Mouse (Mus musculus): ENCODE measurements around the gene Polr1c.

Gene Polr1c

GRCm38 (mm10) chr17:46265918-46266618 lies 18.2 kb upstream of the Polr1c start:
- peak; percentile 47 to 73 for DNase-seq

- DNase-seq: no peak
Observed at GRCm38 (mm10) chr17:46265502-46265901, 17.6 kb upstream of the Polr1c start.

- DNase-seq: no peak
Observed at GRCm38 (mm10) chr17:46262201-46262694, 14.4 kb upstream of the Polr1c start.

GRCm38 (mm10) chr17:46259675-46260074 lies 11.8 kb upstream of the Polr1c start:
- DNase-seq: no peak

DNA sequence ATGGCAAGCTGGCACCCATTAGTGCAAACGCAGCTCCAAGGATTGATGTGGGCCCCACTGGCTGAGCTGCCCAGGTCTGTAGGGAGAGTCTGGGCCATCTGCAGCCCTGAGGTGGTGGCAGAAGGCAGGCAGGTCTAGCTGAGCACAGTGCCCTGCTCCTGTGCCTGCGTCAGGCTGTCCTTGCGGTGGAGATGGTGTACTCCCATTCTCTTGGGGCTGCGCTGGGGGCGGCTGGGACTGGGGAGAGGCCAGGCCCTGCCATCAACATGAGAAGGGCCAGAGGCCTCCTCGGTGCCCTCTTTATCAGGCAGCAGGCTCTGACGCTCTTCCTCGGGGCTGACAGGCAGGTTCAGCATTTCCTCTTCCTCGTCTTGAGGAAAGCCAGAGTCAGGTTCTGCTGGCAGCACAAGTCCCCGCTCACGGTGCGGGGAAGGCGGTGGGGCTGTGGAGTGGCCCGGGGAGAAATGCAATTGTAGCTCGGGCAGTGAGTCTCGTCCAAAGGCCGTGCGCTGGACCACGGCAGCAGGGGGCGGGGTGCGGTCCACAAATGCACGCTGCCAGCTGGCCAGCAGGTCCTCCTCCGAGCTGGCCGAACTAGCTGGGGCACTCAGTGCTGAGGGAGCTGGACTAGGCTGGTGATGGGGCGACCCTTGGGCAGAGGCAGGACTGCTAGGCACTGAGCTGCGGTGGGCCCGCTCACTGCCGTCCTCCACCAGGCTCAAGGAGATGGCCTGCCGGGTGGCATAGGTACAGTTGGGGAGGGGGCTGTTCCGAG lies 10.6 kb upstream of the Polr1c start:
- DNase-seq: no peak

GRCm38 (mm10) chr17:46255147-46255546 lies 7.3 kb upstream of the Polr1c start:
- DNase-seq: no peak

- DNase-seq: peak in 1 of 2 experiments; percentile 33
Observed at GRCm38 (mm10) chr17:46254106-46254505, 6.3 kb upstream of the Polr1c start.

DNA sequence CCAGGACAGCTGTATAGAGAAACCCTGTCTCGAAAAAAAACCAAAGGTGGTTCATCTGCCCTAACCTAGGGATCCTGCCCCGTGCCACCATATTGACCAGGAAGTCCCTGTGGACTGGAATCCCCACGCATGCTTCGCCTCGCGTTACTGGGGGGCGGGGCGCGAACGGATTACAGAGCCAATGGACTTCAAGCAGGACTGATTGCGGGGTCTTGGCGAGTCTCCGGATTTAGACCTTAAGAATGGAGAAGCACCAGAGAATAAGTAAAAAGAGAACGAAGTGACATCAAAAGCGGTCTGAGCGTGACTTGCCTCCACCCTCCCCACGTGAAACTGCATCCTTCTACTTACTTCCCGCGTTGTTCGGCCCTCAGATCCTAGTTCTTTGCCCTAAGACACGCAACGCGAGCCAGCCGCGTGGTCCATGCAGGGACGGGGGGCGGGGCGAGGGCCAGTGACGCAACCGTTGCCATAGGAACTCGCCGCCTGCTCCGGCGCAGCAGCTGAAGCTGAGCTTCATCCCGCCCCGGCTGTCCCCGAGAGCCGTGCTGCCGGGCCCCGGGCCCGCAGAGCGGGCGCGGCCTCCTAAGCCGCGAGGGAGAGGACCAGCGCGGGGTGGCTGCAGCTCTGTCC lies 5.7 kb upstream of the Polr1c start, which contains the start of gene Lrrc73:
Lrrc73 (plus strand) TSS at position 80 of the 633 bp plus-strand sequence.
- DNase-seq: peak; percentile 83 to 92

DNA sequence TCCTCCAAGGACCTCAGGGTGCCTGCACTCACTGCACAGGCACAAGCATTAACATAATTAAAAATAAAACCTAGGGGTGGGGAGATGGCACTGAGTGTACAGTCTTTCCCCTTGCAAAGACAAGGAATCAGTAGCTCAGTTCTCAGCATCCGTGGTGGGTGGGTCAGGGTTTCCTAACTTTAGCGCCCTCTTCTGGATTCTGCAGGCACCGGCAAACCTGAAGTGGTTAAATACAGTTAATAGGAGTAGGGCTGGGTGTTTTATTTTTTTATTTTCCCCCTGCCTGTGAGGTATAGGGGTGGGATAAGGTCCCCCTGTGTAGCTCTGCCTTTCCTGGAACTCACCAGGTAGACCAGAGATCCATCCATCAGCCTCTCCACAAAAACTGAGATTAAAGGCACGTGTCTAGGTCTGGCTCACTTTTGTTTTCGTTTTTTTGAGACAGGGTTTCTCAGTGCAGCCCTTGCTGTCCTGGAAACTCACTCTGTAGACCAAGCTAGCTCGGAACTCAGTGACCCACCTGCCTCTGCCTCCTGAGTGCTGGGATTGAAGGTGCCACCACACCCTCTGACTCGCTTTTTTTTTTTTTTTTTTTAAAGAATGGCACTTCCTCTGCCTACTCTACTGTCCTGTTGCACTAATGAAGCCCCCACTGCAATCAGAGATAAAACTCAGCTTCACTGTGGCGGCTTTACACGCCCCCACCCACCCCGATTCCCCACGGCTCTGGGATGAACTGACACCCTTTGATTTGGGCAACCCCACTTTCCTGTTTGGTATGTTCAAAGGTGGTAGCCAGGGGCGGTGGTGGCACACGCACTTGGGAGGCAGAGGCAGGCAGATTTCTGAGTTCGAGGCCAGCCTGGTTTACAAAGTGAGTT lies 5.0 kb upstream of the Polr1c start:
- DNase-seq: no peak

DNA sequence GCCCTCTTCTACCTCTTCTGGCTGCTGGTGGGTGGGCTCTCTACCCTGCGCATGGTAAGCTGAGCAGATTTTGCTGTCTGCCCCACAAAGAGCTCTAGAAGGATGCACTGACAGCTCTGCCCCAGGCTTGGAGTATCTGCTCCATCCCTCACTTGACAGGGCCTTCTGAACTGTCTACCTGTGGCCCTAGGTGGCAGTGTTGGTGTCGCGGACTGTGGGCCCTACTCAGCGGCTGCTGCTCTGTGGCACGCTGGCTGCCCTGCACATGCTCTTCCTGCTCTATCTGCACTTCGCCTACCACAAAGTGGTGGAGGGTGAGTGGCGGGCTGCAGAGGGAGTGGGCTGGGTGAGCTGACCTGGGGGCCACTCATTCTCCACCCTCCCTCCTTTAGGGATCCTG lies 3.3 kb upstream of the Polr1c start:
- no peak for DNase-seq

- DNase-seq: no peak
Observed at GRCm38 (mm10) chr17:46248189-46248522, 302 bp upstream of the Polr1c start.

GRCm38 (mm10) chr17:46244579-46244978 lies 3.3 kb downstream of the Polr1c start:
- no peak for DNase-seq

GRCm38 (mm10) chr17:46243624-46244023 lies 4.2 kb downstream of the Polr1c start:
- no peak for DNase-seq

DNA sequence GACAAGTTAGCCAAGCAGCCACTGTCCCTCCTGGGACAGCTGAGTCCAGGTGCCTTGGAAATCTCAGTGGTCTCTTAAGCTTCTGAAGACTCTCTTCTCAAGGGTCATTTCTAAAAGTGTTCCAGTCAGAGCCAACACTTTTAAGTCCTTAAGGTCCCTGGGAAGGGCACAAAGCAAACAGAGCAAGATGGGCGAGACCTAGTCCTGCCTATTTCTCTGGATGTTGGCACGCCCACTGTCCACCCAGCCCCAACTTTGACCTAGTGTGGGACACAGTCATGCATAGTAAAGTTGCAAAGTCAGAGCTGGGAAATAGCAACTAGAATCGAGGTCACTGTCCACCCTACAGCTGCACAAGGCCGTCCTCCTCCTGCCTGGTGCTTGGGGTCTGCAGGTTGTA lies 4.9 kb downstream of the Polr1c start:
- no peak for DNase-seq

GRCm38 (mm10) chr17:46242274-46242673 lies 5.6 kb downstream of the Polr1c start:
- DNase-seq: no peak

DNA sequence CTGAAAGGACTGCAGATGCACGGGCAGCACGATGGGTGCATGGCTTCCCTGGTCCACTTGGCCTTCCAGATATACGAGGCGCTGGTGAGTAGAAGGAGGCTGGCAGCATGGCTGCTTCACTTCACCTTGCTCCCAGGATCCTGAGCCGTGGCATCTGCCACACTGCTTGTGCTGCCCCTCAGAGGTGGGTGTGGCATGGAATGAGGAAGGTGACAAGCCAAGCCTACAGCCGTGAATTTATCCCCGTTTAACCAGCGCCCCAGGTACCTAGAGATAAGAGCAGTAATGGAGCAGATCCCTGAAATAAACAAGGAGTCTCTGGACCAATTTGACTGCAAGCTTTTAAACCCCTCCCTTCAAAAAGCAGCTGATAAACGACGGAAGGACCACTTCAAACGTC lies 6.4 kb downstream of the Polr1c start:
- DNase-seq: no peak

DNA sequence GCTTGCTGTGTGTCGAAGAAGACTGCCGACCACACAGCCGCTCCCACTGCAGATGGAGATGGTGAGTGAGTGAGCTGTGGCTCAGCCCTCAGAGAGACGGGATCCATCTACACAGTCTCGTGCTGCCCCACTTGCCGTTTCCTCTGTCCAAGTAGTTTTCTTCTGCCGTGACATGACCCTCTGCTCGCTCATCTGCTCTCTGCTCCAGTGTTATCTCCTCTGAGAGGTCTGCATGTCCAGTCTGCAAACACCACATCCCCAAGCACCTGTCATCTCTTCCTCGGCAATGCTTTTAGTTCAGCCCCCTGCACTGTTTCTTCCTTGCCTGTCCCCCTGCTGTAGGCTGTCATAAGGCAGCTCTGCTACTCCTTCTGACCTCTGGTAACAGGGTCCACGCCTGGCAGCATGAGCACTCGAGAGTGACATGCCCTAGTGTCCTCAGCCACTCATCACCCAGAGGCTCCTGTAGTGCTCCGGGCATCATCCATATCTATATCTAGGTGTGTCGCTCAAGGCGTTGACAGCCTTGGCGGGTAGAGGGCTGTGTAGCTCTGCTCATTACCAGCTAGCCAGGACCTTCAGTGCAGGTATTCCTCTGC lies 8.2 kb downstream of the Polr1c start:
- DNase-seq: no peak

DNA sequence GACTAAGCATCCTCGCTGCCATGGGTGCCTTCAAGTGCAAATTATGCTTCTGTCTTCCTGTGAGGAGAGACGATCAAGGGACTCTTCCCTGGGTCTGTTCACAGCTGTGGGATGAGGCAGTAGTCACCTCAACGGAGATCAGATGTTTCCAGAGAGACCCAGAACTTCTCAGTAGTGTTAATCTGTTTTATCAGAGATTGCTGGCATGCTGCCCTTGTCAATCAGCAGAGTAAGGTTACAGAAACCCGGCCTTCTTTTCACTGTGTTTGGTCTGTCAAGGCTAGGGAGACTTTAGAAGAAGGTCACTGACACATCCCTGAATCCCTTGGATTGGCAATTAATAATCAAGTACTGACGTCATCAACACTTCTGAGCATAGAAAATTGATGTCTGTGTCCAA lies 10.4 kb downstream of the Polr1c start:
- no peak for DNase-seq

DNA sequence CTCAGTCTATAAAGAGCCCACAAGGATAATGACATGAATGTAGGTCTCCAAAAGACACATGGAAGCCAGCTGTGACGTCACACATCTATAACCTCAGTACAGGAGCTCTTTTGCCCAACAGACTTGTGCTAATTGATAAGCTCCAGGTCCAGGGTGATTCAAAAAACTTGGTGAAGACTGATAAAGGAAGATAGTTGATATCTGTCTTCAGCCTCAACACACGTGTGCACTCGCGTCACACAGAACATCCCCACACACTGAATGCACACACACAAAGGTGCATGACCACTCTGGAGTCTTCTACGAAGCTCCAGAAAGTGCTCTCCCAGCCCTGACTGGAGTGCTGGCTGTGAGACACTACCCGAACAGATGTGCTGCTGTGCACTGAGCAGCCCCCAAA lies 10.8 kb downstream of the Polr1c start:
- no peak for DNase-seq

- DNase-seq: no peak
Observed at GRCm38 (mm10) chr17:46236067-46236466, 11.8 kb downstream of the Polr1c start.

DNA sequence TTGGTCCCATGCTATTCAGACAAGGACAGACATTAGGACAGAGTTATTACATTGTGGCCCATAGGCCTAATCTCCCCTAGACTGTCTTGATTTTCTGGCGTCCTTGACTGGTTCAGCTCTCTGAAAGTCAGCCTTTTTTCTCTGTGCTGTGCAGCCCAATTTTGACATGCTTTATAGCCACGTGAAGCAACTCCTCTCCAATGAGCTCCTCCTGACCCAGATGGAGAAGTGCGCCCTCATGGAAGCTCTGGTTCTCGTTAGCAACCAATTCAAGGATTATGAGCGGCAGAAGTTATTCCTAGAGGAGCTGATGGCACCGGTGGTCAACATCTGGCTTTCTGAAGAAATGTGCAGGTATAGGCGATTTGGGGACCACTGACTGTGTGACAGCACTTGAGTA lies 20.3 kb downstream of the Polr1c start:
- DNase-seq: no peak

GRCm38 (mm10) chr17:46221601-46222000 lies 26.3 kb downstream of the Polr1c start:
- no peak for DNase-seq

Data from spleen, adult 18-20 months (tissue).